Mouse (Mus musculus) liver, adult 2 months (tissue): Measurements from ENCODE around the gene Fndc7. TPM values are rescaled to one million over a fixed set of nuclear protein-coding genes. Genes with fewer than 3 reads are reported as not detected.

Experiments
- DNase-seq: peaks from one replicate; pipeline ENCODE4 v3.0.0-alpha.2; 2011; ENCODE audit warnings: low read depth, low spot score; ENCODE audit errors: extremely low read depth
- H3K27ac ChIP-seq: fragments of 200-500 bp; replicated peaks from 2 replicates; pipeline ENCODE4 v1.5.1; 2012; ENCODE audit warnings: low read depth, mild to moderate bottlenecking, control low read depth, inconsistent platforms, low read length; ENCODE audit not compliant: insufficient read depth
- H3K27me3 ChIP-seq: fragments of 200-500 bp; 2 replicates; pipeline ENCODE4 v1.6.1; 2012; ENCODE audit warnings: mild to moderate bottlenecking, moderate library complexity, low read length, inconsistent platforms; ENCODE audit not compliant: control insufficient read depth, insufficient read depth
- H3K36me3 ChIP-seq: fragments of 200-500 bp; 2 replicates; pipeline ENCODE4 v1.6.1; 2012; ENCODE audit warnings: low read length, inconsistent platforms; ENCODE audit not compliant: control insufficient read depth, insufficient read depth
- H3K4me1 ChIP-seq: fragments of 200-500 bp; 2 replicates; pipeline ENCODE4 v1.6.1; 2011; ENCODE audit warnings: low read length; ENCODE audit not compliant: control insufficient read depth, insufficient read depth
- H3K4me3 ChIP-seq: fragments of 200-500 bp; 2 replicates; pipeline ENCODE4 v1.5.1; 2011; ENCODE audit warnings: low read depth, mild to moderate bottlenecking, control low read depth, low read length, moderate library complexity; ENCODE audit not compliant: insufficient read depth
- H3K79me2 ChIP-seq: fragments of 200-500 bp; 2 replicates; pipeline ENCODE4 v1.6.1; 2012; ENCODE audit warnings: inconsistent platforms, mild to moderate bottlenecking, low read length, moderate library complexity; ENCODE audit not compliant: control insufficient read depth, insufficient read depth
- H3K9ac ChIP-seq: fragments of 200-500 bp; 2 replicates; pipeline ENCODE4 v1.6.1; 2012; ENCODE audit warnings: low read depth, mild to moderate bottlenecking, control low read depth, inconsistent platforms, low read length
- CTCF ChIP-seq: fragments of 200-500 bp; IDR thresholded peaks from 2 replicates; pipeline ENCODE4 v1.5.1; 2011; ENCODE audit warnings: low read depth, low read length, control low read depth
- POLR2A ChIP-seq: fragments of 200-500 bp; IDR thresholded peaks from 2 replicates; pipeline ENCODE4 v1.6.1; 2011; ENCODE audit warnings: low read length, control low read depth; ENCODE audit not compliant: insufficient read depth; ENCODE audit errors: extremely low read depth
- WGBS: fragments of 180-500 bp; shearing (Covaris S2); methylation state at CpG from one replicate; pipeline ENCODE4 v1.1.7; 2018; 5-methylcytosine and 5-hydroxymethylcytosine counted together
- polyA plus RNA-seq: library from polyadenylated mRNA; depleted of rRNA; stranded (reverse); fragments of >200 nt; gene quantifications from 2 replicates; pipeline ENCODE4 v1.2.3, GENCODE M21; 2012
- total RNA-seq: library from RNA; depleted of rRNA; stranded (reverse); fragments of >200 nt; gene quantifications from 2 replicates; pipeline ENCODE4 v1.2.3, GENCODE M21; 2014

The Fndc7 gene
- total and polyA plus RNA-seq, 2 experiments = 0.09 TPM

DNA sequence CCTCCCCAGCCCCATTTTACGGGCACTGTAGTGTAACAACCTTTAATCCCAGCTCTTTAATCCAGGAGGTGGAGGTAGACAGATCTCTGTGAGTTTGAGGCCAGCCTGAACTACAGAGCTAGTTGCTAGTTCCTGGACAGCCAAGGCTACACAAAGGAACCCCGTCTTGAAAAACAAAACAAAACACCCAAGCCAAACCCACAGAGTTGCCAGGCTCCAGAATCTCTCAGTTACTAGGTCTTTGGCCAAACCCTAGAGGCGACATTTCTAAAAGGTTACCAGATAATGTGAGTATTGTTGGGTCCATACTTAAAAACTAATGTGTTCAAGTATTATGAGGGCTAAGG is 32.7 kb downstream of the Fndc7 start:
- Histone ChIP-seq H3K27me3 (no peaks in the 10 kb centered on the region), H3K4me1 (peaks cover 2% of the 10 kb centered on the region; the same call in 1 of the 2 replicates), H3K9ac (no peak overlapping the region), H3K4me3 (no peak overlapping the region), H3K27ac (no peak overlapping the region), H3K79me2 (no peaks in the 10 kb centered on the region), H3K36me3 (no peaks in the 10 kb centered on the region)
- 52% methylated on average over 3 of the region's 3 CpGs for WGBS
- DNase-seq = no peak
- TF ChIP-seq POLR2A (no peak), CTCF (no peak)

GRCm38 (mm10) chr3:108856386-108857123 is 33.3 kb downstream of the Fndc7 start:
- Histone ChIP-seq H3K36me3 (no peaks in the 10 kb centered on the region), H3K27ac (no peak overlapping the region), H3K4me3 (no peak overlapping the region), H3K27me3 (no peaks in the 10 kb centered on the region), H3K79me2 (no peaks in the 10 kb centered on the region), H3K9ac (no peak overlapping the region), H3K4me1 (peaks cover 2% of the 10 kb centered on the region; the same call in 1 of the 2 replicates)
- TF ChIP-seq CTCF (peak; percentile 55), POLR2A (no peak)
- 72% methylated on average over 8 of the region's 8 CpGs for WGBS
- DNase-seq = no peak

- H3K27ac ChIP-seq = no peak overlapping the region
- H3K79me2 ChIP-seq = no peaks in the 10 kb centered on the region
- WGBS = 72% methylated on average over 10 of the region's 10 CpGs
- peaks cover 2% of the 10 kb centered on the region; the same call in 1 of the 2 replicates for H3K4me1 ChIP-seq
- no peak overlapping the region for H3K9ac ChIP-seq
- peak; percentile 26 for DNase-seq
- H3K36me3 ChIP-seq = no peaks in the 10 kb centered on the region
- TF ChIP-seq CTCF = no peak
- no peak for TF ChIP-seq POLR2A
- no peaks in the 10 kb centered on the region for H3K27me3 ChIP-seq
- H3K4me3 ChIP-seq = no peak overlapping the region
Observed at GRCm38 (mm10) chr3:108855864-108856263, 33.9 kb downstream of the Fndc7 start.

- Histone ChIP-seq H3K9ac (no peak overlapping the region), H3K4me3 (no peak overlapping the region), H3K27ac (no peak overlapping the region), H3K36me3 (no peaks in the 10 kb centered on the region), H3K27me3 (no peaks in the 10 kb centered on the region), H3K79me2 (no peaks in the 10 kb centered on the region), H3K4me1 (peaks cover 5% of the 10 kb centered on the region; the same call in 1 of the 2 replicates)
- peak; percentile 18 for DNase-seq
- TF ChIP-seq CTCF = no peak
- no peak for TF ChIP-seq POLR2A
- WGBS = 82% methylated on average over 12 of the region's 12 CpGs
Observed at GRCm38 (mm10) chr3:108855371-108855770, 34.4 kb downstream of the Fndc7 start.

- Histone ChIP-seq H3K27ac (no peak overlapping the region), H3K4me1 (peaks cover 5% of the 10 kb centered on the region; the same call in 1 of the 2 replicates), H3K9ac (no peak overlapping the region), H3K79me2 (no peaks in the 10 kb centered on the region), H3K4me3 (no peak overlapping the region), H3K27me3 (no peaks in the 10 kb centered on the region), H3K36me3 (no peaks in the 10 kb centered on the region)
- DNase-seq = no peak
- TF ChIP-seq POLR2A = no peak
- no peak for TF ChIP-seq CTCF
- 88% methylated on average over 1 of the region's 1 CpGs for WGBS
Observed at GRCm38 (mm10) chr3:108853266-108853665, 36.5 kb downstream of the Fndc7 start.

- TF ChIP-seq CTCF (no peak), POLR2A (no peak)
- Histone ChIP-seq H3K36me3 (no peaks in the 10 kb centered on the region), H3K79me2 (no peaks in the 10 kb centered on the region), H3K4me1 (peaks cover 5% of the 10 kb centered on the region; the same call in 1 of the 2 replicates), H3K9ac (no peak overlapping the region), H3K27ac (no peak overlapping the region), H3K27me3 (no peaks in the 10 kb centered on the region), H3K4me3 (no peak overlapping the region)
- no peak for DNase-seq
- WGBS = 76% methylated on average over 6 of the region's 6 CpGs
Observed at GRCm38 (mm10) chr3:108851996-108852697, 37.7 kb downstream of the Fndc7 start.
